Mouse (Mus musculus) right cerebral cortex, postnatal 10 days (tissue): ENCODE measurements around the gene Rnf41.

Experiments used
- DNase-seq, 2 experiments: peaks; one replicate each; pipeline ENCODE4 v3.0.0; 2021; ENCODE audit warnings: low spot score in 2 of 2

The Rnf41 gene

GRCm38 (mm10) chr10:128385902-128386301 lies 25.6 kb upstream of the Rnf41 start:
- DNase-seq: no peak

GRCm38 (mm10) chr10:128388941-128389340 lies 22.5 kb upstream of the Rnf41 start:
- DNase-seq: no peak

- DNase-seq: no peak
Measured at GRCm38 (mm10) chr10:128389570-128389969, 21.9 kb upstream of the Rnf41 start.

GRCm38 (mm10) chr10:128390366-128390765 lies 21.1 kb upstream of the Rnf41 start:
- DNase-seq: no peak

GRCm38 (mm10) chr10:128391850-128392249 lies 19.6 kb upstream of the Rnf41 start:
- DNase-seq: no peak

- DNase-seq: no peak
Measured at GRCm38 (mm10) chr10:128396017-128396673, 15.3 kb upstream of the Rnf41 start.

GRCm38 (mm10) chr10:128396716-128397264 lies 14.7 kb upstream of the Rnf41 start:
- no peak for DNase-seq

- DNase-seq: no peak
Measured at GRCm38 (mm10) chr10:128397466-128397865, 14.0 kb upstream of the Rnf41 start.

GRCm38 (mm10) chr10:128400338-128400737 lies 11.1 kb upstream of the Rnf41 start:
- no peak for DNase-seq

- DNase-seq: no peak
Measured at GRCm38 (mm10) chr10:128401056-128401455, 10.4 kb upstream of the Rnf41 start, which contains the start of gene Slc39a5. TSS of gene Slc39a5 (minus strand) at chr10:128401229.

- no peak for DNase-seq
Measured at GRCm38 (mm10) chr10:128401638-128402037, 9.8 kb upstream of the Rnf41 start.

- no peak for DNase-seq
Measured at GRCm38 (mm10) chr10:128403931-128404330, 7.5 kb upstream of the Rnf41 start.

- DNase-seq: peak; percentile 74 to 79
Measured at GRCm38 (mm10) chr10:128408591-128409535, 2.6 kb upstream of the Rnf41 start.

GRCm38 (mm10) chr10:128409692-128410559 lies 1.5 kb upstream of the Rnf41 start:
- peak; percentile 99 for DNase-seq

- DNase-seq: no peak
Measured at GRCm38 (mm10) chr10:128410560-128410845, 954 bp upstream of the Rnf41 start.

- DNase-seq: peak in 1 of 2 experiments; percentile 62
Measured at GRCm38 (mm10) chr10:128412055-128412381, 561 bp downstream of the Rnf41 start.

- no peak for DNase-seq
Measured at GRCm38 (mm10) chr10:128412558-128412957, 1.1 kb downstream of the Rnf41 start.

- DNase-seq: no peak
Measured at GRCm38 (mm10) chr10:128413076-128413475, 1.6 kb downstream of the Rnf41 start.

GRCm38 (mm10) chr10:128414848-128415247 lies 3.4 kb downstream of the Rnf41 start:
- no peak for DNase-seq

- DNase-seq: no peak
Measured at GRCm38 (mm10) chr10:128422426-128422825, 11.0 kb downstream of the Rnf41 start.

GRCm38 (mm10) chr10:128424604-128425003 lies 13.1 kb downstream of the Rnf41 start:
- no peak for DNase-seq

- DNase-seq: no peak
Measured at GRCm38 (mm10) chr10:128425260-128425659, 13.8 kb downstream of the Rnf41 start.
